Mouse (Mus musculus) ES-Bruce4 (cell line): ENCODE measurements at regions not wholly inside any gene's neighbourhood (a gene's known extent, or its start where the extent isn't known, plus 50 kb on each side); places are given as distances from the start of the nearest gene placed in this dataset.

Source experiments
- CTCF ChIP-seq: IDR thresholded peaks from one replicate; pipeline ENCODE4 v1.8.1; 2011; ENCODE audit warnings: low read depth, low read length
- EP300 ChIP-seq: IDR thresholded peaks from 2 replicates; pipeline ENCODE4 v1.6.1; 2011; ENCODE audit warnings: low read depth, low read length; ENCODE audit not compliant: insufficient read depth
- POLR2A ChIP-seq: IDR thresholded peaks from one replicate; pipeline ENCODE4 v1.8.1; 2011; ENCODE audit warnings: low read length; ENCODE audit not compliant: insufficient read depth

- TF ChIP-seq POLR2A (no peak), EP300 (no peak), CTCF (no peak)
Measured at GRCm38 (mm10) chr1:153999776-154000175, 99.7 kb upstream of the Teddm2 start.
